Mouse (Mus musculus): ENCODE data around the gene Elmod1. TPM values are rescaled to one million over a fixed set of nuclear protein-coding genes. Genes with fewer than 3 reads are reported as not detected.
A peak's percentile ranks its signal among the peaks of the same experiment; 100 is the strongest.

The Elmod1 gene
- polyA plus RNA-seq, 1 experiment from 2014 or later, result 17.3 TPM

DNA sequence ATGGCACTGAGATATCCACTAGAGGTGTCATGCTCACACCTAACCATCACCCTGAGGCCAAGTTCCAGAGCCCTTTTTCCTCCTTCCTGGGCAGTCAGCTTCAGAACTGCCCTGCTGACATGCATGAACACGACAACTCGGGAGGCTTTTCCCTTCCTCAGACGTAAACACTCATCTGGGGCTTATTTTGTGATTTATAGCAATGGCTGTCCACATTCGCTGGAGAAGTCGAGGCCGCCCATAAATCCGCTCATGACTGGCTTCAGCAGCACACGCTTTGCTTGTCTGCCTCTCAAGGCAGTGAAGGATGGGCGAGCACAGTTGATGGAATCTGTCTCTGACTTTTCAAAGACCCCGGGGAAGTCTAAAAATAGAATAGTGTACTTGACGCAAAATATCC lies 18.1 kb downstream of the Elmod1 start:
- peaks cover 7% of the 10 kb centered on the region; the same call in 1 of the 2 replicates for H3K4me1 ChIP-seq (replicated peaks)
- H3K9me3 ChIP-seq, result no peaks in the 10 kb centered on the region
- H3K9ac ChIP-seq, result no peak overlapping the region
- H3K27me3 ChIP-seq, result no peaks in the 10 kb centered on the region
- ATAC-seq (ENCODE audit: low read depth), result no peak
- no peak overlapping the region for H3K4me2 ChIP-seq
- no peak overlapping the region for H3K4me3 ChIP-seq
- H3K36me3 ChIP-seq, result no peaks in the 10 kb centered on the region
- 54% methylated on average over 11 of the region's 11 CpGs for WGBS
- 0 out of 2 replicates have a peak overlapping the region, but pooled peaks have one; percentile 15 for H3K27ac ChIP-seq (replicated peaks)

DNA sequence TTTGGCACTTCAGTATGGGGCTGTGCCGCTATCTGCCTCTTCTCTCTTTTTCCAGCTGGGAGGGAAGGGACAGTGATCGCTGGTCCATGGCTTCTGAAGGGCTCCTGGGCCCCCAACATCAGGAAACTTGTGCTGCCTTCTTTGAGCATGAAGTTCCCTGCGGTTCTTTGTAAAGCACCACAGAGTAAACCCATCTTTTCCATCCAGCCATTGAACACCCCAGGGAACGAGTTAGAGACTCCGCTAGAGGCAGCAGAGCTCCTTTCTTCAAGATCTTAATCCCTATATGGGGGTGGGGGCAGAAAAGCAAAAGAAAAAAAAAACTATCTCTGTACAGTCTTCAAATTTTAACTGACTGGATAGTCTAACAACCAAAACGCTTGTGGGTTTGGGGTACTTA lies 20.2 kb downstream of the Elmod1 start:
- Histone ChIP-seq H3K27me3 (no peaks in the 10 kb centered on the region), H3K9ac (no peak overlapping the region), H3K36me3 (no peaks in the 10 kb centered on the region), H3K4me1 (replicated peaks) (peaks cover 7% of the 10 kb centered on the region; the same call in 1 of the 2 replicates), H3K4me2 (no peak overlapping the region), H3K4me3 (no peak overlapping the region), H3K9me3 (no peaks in the 10 kb centered on the region), H3K27ac (replicated peaks) (no peak overlapping the region)
- no peak for ATAC-seq (ENCODE audit: low read depth)
- 34% methylated on average over 6 of the region's 6 CpGs for WGBS

DNA sequence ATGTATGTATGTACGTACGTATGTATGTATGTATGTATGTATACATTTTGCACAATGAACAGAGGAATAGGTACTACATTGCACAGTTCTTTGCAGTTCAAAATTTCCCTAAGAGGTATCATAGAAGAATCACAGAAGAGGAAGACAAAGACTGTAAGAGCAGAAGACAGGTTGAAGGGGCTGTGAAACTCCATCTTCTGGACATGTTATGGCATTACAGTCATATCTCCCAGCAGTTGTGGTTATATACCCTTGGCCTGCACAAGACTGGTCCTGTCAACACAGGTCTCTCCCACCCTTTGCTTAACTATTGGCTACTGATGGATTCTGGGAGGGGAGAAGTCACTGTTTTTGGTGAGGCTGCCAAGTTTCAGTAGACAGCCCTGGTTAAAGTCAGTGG lies 27.6 kb downstream of the Elmod1 start:
- ATAC-seq (ENCODE audit: low read depth), result no peak
- H3K4me2 ChIP-seq, result no peak overlapping the region
- no peaks in the 10 kb centered on the region for H3K27me3 ChIP-seq
- no peak overlapping the region for H3K4me3 ChIP-seq
- no peaks in the 10 kb centered on the region for H3K9me3 ChIP-seq
- no peaks in the 10 kb centered on the region for H3K4me1 ChIP-seq (replicated peaks)
- WGBS, result 93% methylated on average over 2 of the region's 2 CpGs
- no peak overlapping the region for H3K27ac ChIP-seq (replicated peaks)
- H3K36me3 ChIP-seq, result peaks cover 2% of the 10 kb centered on the region; the same call in 1 of the 2 replicates
- no peak overlapping the region for H3K9ac ChIP-seq

DNA sequence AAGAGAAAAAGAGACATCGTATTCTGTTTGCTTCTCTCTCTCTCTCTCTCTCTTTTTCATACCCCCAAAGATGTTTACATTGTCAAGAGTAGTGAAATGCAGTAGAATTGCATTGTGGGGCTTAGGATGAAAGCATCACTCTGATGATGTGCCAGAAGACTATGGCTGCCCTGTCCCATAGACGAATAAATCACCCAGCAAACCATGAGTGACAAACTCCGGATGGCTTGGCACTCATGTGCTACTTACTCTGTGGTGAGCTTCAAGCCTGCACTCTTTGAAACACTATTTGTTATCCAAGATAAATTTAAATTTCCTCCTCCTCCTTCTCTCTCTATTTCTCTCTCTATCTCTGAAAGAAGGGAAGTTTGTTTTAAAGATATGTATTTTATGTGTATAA lies 36.5 kb downstream of the Elmod1 start:
- no peak for ATAC-seq (ENCODE audit: low read depth)
- H3K9ac ChIP-seq, result no peak overlapping the region
- whole genome bisulfite sequencing, result 84% methylated on average over 3 of the region's 3 CpGs
- no peaks in the 10 kb centered on the region for H3K36me3 ChIP-seq
- no peaks in the 10 kb centered on the region for H3K9me3 ChIP-seq
- H3K4me1 ChIP-seq (replicated peaks), result 0 out of 2 replicates have a peak, but pooled peaks cover 7% of the 10 kb centered on the region
- H3K4me2 ChIP-seq, result no peak overlapping the region
- H3K27ac ChIP-seq (replicated peaks), result no peak overlapping the region
- no peak overlapping the region for H3K4me3 ChIP-seq
- H3K27me3 ChIP-seq, result no peaks in the 10 kb centered on the region

GRCm38 (mm10) chr9:53934179-53934578 lies 40.9 kb downstream of the Elmod1 start:
- WGBS, result 69% methylated on average over 13 of the region's 13 CpGs
- H3K4me2 ChIP-seq, result no peak overlapping the region
- H3K36me3 ChIP-seq, result 0 out of 2 replicates have a peak, but pooled peaks cover 3% of the 10 kb centered on the region
- no peak overlapping the region for H3K4me3 ChIP-seq
- H3K27me3 ChIP-seq, result no peaks in the 10 kb centered on the region
- H3K9me3 ChIP-seq, result no peaks in the 10 kb centered on the region
- H3K4me1 ChIP-seq (replicated peaks), result peaks cover 16% of the 10 kb centered on the region
- ATAC-seq (ENCODE audit: low read depth), result no peak
- H3K9ac ChIP-seq, result no peak overlapping the region
- H3K27ac ChIP-seq (replicated peaks), result no peak overlapping the region

DNA sequence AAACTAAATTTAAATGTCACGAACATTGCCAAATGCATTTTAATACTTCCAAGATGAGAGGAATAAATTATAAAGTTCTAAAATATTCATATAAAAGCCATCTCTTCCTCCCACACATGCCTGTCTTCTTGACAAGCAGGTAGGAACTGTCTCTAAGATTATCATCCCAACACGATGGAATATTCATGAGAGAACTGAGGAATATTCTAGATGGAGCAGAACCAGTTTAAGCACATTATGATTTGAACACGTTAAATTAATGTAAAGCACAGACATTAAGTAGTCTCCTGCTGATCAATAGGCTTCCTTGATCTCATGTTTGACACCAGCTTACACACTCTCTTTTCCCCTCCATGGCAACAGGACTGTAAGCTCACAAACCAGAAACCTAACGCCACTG lies 41.7 kb downstream of the Elmod1 start:
- no peak for ATAC-seq (ENCODE audit: low read depth)
- peaks cover 16% of the 10 kb centered on the region for H3K4me1 ChIP-seq (replicated peaks)
- no peaks in the 10 kb centered on the region for H3K27me3 ChIP-seq
- H3K36me3 ChIP-seq, result 0 out of 2 replicates have a peak, but pooled peaks cover 7% of the 10 kb centered on the region
- no peak overlapping the region for H3K4me3 ChIP-seq
- H3K9me3 ChIP-seq, result no peaks in the 10 kb centered on the region
- H3K27ac ChIP-seq (replicated peaks), result no peak overlapping the region
- no peak overlapping the region for H3K4me2 ChIP-seq
- H3K9ac ChIP-seq, result no peak overlapping the region
- WGBS, result 71% methylated on average over 4 of the region's 4 CpGs

GRCm38 (mm10) chr9:53930906-53931305 lies 44.2 kb downstream of the Elmod1 start:
- peaks cover 12% of the 10 kb centered on the region for H3K4me1 ChIP-seq (replicated peaks)
- no peaks in the 10 kb centered on the region for H3K9me3 ChIP-seq
- H3K4me2 ChIP-seq, result no peak overlapping the region
- no peak overlapping the region for H3K9ac ChIP-seq
- WGBS, result 20% methylated on average over 7 of the region's 7 CpGs
- H3K27ac ChIP-seq (replicated peaks), result peak overlapping the region; percentile 57
- H3K27me3 ChIP-seq, result no peaks in the 10 kb centered on the region
- H3K4me3 ChIP-seq, result no peak overlapping the region
- ATAC-seq (ENCODE audit: low read depth), result peak; percentile 61
- peaks cover 16% of the 10 kb centered on the region; the same call in 1 of the 2 replicates for H3K36me3 ChIP-seq

DNA sequence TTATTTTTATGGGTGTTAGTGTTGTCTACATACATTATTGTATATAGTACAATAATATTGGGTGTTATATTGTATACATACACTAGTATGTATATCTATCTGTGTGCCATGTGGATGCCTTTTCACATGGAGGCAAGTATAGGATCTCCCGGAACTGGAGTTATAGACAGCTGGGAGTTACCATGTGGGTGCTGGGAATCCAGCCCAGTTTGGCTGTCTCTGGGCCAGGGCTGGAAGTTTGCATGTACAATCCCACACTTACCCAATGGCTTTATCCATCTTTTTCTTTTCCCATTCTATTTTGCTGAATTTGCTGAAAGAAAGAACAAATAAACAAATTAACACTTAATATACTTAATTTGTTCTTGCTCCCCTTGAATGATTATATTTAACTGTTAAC lies 54.0 kb downstream of the Elmod1 start:
- Histone ChIP-seq H3K9me3 (0 out of 2 replicates have a peak, but pooled peaks cover 5% of the 10 kb centered on the region), H3K27me3 (no peaks in the 10 kb centered on the region), H3K4me3 (no peak overlapping the region), H3K36me3 (peaks cover 31% of the 10 kb centered on the region), H3K9ac (no peak overlapping the region), H3K4me2 (no peak overlapping the region), H3K27ac (replicated peaks) (no peak overlapping the region), H3K4me1 (replicated peaks) (peaks cover 11% of the 10 kb centered on the region)
- ATAC-seq (ENCODE audit: low read depth), result no peak
- WGBS, result 84% methylated on average over 1 of the region's 1 CpGs

DNA sequence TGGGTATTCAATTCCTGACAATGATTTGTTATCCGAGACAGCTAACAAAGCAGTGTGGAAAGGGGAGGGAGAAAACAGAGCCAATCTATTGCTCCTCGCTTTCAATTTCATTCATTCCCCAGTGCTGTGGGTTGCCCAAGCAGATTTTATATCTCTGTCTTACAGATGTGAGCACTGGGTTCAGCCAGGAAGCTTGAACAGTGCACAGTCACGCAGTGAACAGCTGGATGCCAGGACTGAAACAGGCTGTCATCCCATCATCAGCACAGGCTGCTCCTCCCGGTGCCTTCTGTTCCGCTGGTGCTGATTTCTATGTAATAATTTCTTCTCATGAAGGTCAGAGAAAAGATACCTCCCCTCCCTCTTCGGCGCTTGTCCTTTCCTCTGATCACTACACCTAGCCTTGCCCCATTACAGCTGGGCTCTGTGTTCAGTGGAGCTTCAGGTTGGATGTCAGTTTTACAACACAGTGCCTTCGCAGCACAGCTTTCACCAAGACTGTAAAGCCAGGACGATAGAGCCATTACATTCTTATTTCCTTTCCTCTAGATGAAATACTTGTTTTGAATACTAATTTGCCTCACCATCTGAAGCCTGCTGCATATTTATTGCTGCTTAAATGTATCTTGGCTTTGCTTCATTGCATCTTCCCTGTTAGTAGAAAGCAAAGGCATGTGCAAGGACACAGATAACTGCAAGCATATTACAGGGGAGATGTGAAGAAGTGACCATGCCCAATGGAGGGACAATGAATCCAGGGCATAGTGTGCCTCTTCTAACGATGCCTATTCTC lies 59.0 kb downstream of the Elmod1 start:
- Histone ChIP-seq H3K4me1 (replicated peaks) (peaks cover 27% of the 10 kb centered on the region), H3K4me2 (peak overlapping the region; percentile 33), H3K9ac (0 out of 2 replicates have a peak overlapping the region, but pooled peaks have one; percentile 55), H3K36me3 (peaks cover 22% of the 10 kb centered on the region), H3K9me3 (0 out of 2 replicates have a peak, but pooled peaks cover 5% of the 10 kb centered on the region), H3K27ac (replicated peaks) (peak overlapping the region; percentile 91), H3K27me3 (no peaks in the 10 kb centered on the region), H3K4me3 (no peak overlapping the region)
- WGBS, result 33% methylated on average over 10 of the region's 10 CpGs
- ATAC-seq (ENCODE audit: low read depth), result peak; percentile 90

- Histone ChIP-seq H3K4me1 (replicated peaks) (peaks cover 13% of the 10 kb centered on the region), H3K4me3 (no peak overlapping the region), H3K36me3 (no peaks in the 10 kb centered on the region), H3K4me2 (no peak overlapping the region), H3K27ac (replicated peaks) (0 out of 2 replicates have a peak overlapping the region, but pooled peaks have one; percentile 18), H3K27me3 (no peaks in the 10 kb centered on the region), H3K9me3 (no peaks in the 10 kb centered on the region), H3K9ac (no peak overlapping the region)
- no peak for ATAC-seq (ENCODE audit: low read depth)
- WGBS, result 76% methylated on average over 2 of the region's 2 CpGs
Measured at GRCm38 (mm10) chr9:53910823-53911222, 64.3 kb downstream of the Elmod1 start.

DNA sequence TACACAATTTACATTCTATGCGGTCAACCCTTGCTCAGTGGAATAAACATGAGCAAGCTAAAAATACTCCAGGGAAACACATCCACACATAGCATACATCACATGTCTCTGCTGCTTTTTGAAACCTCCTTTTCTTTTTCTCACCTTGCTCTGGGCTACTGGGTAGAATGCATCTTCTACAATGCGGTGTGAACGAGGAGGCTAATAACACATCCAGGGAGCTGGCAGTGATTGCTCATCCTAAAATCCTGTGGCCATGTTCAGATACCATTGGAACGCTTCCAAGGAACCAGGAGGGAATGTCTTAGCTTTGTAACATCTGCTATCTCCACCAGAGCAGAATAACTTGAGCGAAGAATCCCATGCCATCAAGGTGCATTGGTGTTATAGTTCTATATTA lies 64.8 kb downstream of the Elmod1 start:
- H3K4me1 ChIP-seq (replicated peaks), result peaks cover 8% of the 10 kb centered on the region
- H3K4me3 ChIP-seq, result no peak overlapping the region
- WGBS, result 83% methylated on average over 5 of the region's 5 CpGs
- H3K9me3 ChIP-seq, result no peaks in the 10 kb centered on the region
- no peak overlapping the region for H3K4me2 ChIP-seq
- no peaks in the 10 kb centered on the region for H3K36me3 ChIP-seq
- no peak overlapping the region for H3K27ac ChIP-seq (replicated peaks)
- H3K9ac ChIP-seq, result no peak overlapping the region
- ATAC-seq (ENCODE audit: low read depth), result no peak
- H3K27me3 ChIP-seq, result no peaks in the 10 kb centered on the region

DNA sequence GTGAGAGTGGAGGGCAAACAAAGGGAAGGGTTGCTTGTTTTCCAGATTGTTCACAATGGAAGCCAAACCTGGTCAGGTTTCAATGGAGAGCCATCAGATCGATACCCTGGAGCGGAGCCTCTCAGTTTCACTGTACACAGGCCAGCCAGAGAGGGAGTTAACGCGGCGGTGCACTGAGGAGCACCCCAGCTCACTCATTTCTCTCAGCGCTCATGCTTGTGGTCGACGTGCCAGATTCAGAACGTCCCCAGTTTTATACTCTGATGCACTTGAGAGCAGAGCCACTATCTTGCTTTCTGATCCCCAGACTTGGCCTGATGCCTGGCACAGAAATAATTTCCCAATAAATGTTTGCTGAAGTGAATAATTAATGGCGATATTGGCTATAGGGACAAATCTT lies 68.3 kb downstream of the Elmod1 start:
- 0 out of 2 replicates have a peak, but pooled peaks cover 6% of the 10 kb centered on the region for H3K4me1 ChIP-seq (replicated peaks)
- H3K4me2 ChIP-seq, result no peak overlapping the region
- H3K9ac ChIP-seq, result no peak overlapping the region
- no peaks in the 10 kb centered on the region for H3K27me3 ChIP-seq
- peak overlapping the region; percentile 46 for H3K27ac ChIP-seq (replicated peaks)
- H3K9me3 ChIP-seq, result no peaks in the 10 kb centered on the region
- 79% methylated on average over 10 of the region's 10 CpGs for WGBS
- no peak overlapping the region for H3K4me3 ChIP-seq
- ATAC-seq (ENCODE audit: low read depth), result no peak
- H3K36me3 ChIP-seq, result no peaks in the 10 kb centered on the region

All from neural tube, embryonic 13.5 days (tissue).